Mouse (Mus musculus) hindbrain, embryonic 16.5 days (tissue): Measurements from ENCODE around the gene Vax1. TPM values are rescaled to one million over a fixed set of nuclear protein-coding genes. Genes with fewer than 3 reads are reported as not detected.

ENCODE experiments used
- ATAC-seq: fragments of 200-750 bp; cut with Nextera tagmentation; 2 replicates; pipeline ENCODE4 v1.8.0; 2017; ENCODE audit warnings: moderate TSS enrichment, moderate library complexity
- H3K27ac ChIP-seq: fragments of 300-500 bp; sonication (generic); 2 replicates; pipeline ENCODE4 v1.5.1; 2014; ENCODE audit warnings: low read depth, mild to moderate bottlenecking, control low read depth, low read length, moderate library complexity
- H3K27me3 ChIP-seq: fragments of 300-500 bp; sonication (generic); replicated peaks from 2 replicates; pipeline ENCODE4 v1.6.1; 2014; ENCODE audit warnings: low read length; ENCODE audit not compliant: control insufficient read depth, insufficient read depth
- H3K36me3 ChIP-seq: fragments of 300-500 bp; sonication (generic); 2 replicates; pipeline ENCODE4 v1.6.1; 2014; ENCODE audit warnings: mild to moderate bottlenecking, low read length, moderate library complexity, mixed read lengths; ENCODE audit not compliant: control insufficient read depth, insufficient read depth
- H3K4me1 ChIP-seq: fragments of 300-500 bp; sonication (generic); 2 replicates; pipeline ENCODE4 v1.6.1; 2014; ENCODE audit warnings: low read depth, low read length; ENCODE audit not compliant: control insufficient read depth, insufficient read depth
- H3K4me2 ChIP-seq: fragments of 300-500 bp; sonication (generic); 2 replicates; pipeline ENCODE4 v1.6.1; 2014; ENCODE audit warnings: mild to moderate bottlenecking, low read length, control low read depth, moderate library complexity
- H3K4me3 ChIP-seq: fragments of 300-500 bp; sonication (generic); 2 replicates; pipeline ENCODE4 v1.5.1; 2014; ENCODE audit warnings: mild to moderate bottlenecking, low read length, control low read depth, moderate library complexity
- H3K9ac ChIP-seq: fragments of 300-500 bp; sonication (generic); 2 replicates; pipeline ENCODE4 v1.6.1; 2014; ENCODE audit warnings: low read depth, mild to moderate bottlenecking, control low read depth, low read length, moderate library complexity
- H3K9me3 ChIP-seq: fragments of 300-500 bp; sonication (generic); 2 replicates; pipeline ENCODE4 v1.6.1; 2014; ENCODE audit warnings: mild to moderate bottlenecking, low read length, moderate library complexity; ENCODE audit not compliant: control insufficient read depth
- WGBS: fragments of 180-500 bp; shearing (Covaris S2); extraction: QIAGEN DNeasy Blood & Tissue Kit; methylation state at CpG from one replicate; pipeline ENCODE4 v1.1.7; 2014; 5-methylcytosine and 5-hydroxymethylcytosine counted together
- polyA plus RNA-seq: library from polyadenylated mRNA; unstranded; fragments of >200 nt; fragmentation: Nextera tagmentation; extraction: Ambion mirVana; gene quantifications from 2 replicates; pipeline ENCODE4 v1.2.1, GENCODE M21; 2015

Vax1 gene
- polyA plus RNA-seq, 1 experiment from 2014 or later = not detected

DNA sequence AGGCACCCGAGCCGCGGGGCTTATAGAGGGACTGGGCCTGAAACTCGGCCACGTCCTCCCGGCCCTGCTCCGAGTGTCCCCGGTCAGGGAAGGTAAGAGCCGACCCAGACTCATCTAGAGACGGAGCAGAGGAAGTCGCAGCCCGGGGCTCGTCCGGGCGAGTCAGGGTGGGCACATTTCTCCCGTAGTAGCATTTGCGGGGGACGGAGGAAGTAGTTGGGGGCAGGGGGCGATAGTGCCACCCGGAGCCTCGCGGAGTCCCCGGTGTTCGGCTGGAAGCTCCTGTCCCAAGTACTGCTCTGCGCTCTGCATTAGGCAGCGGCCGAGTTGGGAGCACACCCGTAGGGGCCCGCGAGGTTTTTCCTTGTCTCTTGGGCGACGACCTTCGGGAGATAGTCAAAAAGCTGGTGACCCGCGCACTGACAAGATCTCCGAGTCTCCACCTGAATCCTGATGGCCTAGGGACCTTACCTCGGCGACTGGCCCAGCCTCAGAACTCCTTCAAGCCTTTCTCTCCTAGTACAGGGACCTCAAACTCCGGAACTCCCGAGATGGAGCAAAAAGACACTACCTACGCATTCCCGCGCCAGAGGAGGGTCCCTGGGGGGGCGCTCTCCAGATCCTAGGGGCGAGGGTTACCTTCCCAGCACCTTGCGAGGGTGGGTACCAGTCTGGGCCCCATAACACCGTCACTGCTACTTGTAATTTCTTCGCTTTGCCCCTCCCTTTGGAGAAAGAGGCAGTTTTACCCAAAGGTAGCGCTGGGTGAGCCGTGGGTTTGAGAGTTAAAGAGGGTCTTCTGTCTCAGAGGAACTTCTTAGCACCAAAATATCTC is 24.3 kb upstream of the Vax1 start:
- Histone ChIP-seq H3K4me2 (peak overlapping the region; percentile 39), H3K9ac (no peak overlapping the region), H3K27ac (no peak overlapping the region), H3K27me3 (peaks cover 68% of the 10 kb centered on the region), H3K4me3 (peak overlapping the region; percentile 16; the same call in 1 of the 2 replicates), H3K36me3 (no peaks in the 10 kb centered on the region), H3K9me3 (no peaks in the 10 kb centered on the region), H3K4me1 (peaks cover 4% of the 10 kb centered on the region)
- WGBS = under 1% methylated on average over 47 of the region's 50 CpGs
- no peak for ATAC-seq

DNA sequence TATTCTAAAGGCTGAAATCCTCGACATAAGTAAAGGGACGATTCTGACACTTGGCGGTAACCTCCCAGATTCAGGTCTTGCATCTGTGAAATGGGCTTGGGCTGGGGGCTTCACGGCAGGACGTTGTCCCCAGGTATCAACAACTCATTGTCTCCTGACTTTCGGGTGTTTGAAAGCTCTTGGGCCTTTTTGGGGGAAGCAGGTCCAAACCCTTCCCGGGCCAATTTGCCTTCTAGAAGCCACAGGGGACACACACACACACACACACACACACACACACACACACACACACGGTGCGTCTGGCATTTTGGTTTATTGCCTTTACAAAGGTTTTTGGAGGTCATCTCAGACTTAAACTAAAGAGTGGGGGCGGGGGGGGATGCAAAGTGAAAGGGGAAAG is 23.6 kb upstream of the Vax1 start:
- H3K4me3 ChIP-seq = no peak overlapping the region
- 2% methylated on average over 10 of the region's 10 CpGs for WGBS
- no peaks in the 10 kb centered on the region for H3K9me3 ChIP-seq
- no peak for ATAC-seq
- peaks cover 4% of the 10 kb centered on the region for H3K4me1 ChIP-seq
- no peak overlapping the region for H3K4me2 ChIP-seq
- H3K9ac ChIP-seq = no peak overlapping the region
- no peaks in the 10 kb centered on the region for H3K36me3 ChIP-seq
- H3K27me3 ChIP-seq = peaks cover 72% of the 10 kb centered on the region
- H3K27ac ChIP-seq = no peak overlapping the region

DNA sequence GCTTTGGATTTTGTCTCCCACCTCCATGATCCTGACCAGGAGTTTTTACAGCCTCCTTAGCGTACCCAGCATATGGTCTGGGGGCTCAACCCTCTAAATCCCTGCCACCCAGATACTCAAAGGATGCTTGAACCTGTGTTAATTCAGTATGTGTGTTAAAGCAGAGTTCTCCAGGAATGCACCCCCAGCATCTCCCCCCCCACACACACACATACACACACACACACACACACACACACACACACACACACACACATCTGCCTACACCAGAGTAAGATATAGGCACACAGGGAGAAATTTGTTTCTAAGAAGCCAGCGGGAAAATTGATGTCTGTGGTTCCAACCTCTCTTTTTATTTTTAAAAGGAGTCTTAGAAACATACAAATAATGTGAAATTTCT is 22.6 kb upstream of the Vax1 start:
- ATAC-seq = no peak
- H3K4me3 ChIP-seq = no peak overlapping the region
- no peaks in the 10 kb centered on the region for H3K36me3 ChIP-seq
- no peak overlapping the region for H3K4me2 ChIP-seq
- H3K9me3 ChIP-seq = no peaks in the 10 kb centered on the region
- 7% methylated on average over 2 of the region's 2 CpGs for WGBS
- H3K27ac ChIP-seq = no peak overlapping the region
- H3K9ac ChIP-seq = no peak overlapping the region
- peaks cover 73% of the 10 kb centered on the region for H3K27me3 ChIP-seq
- H3K4me1 ChIP-seq = peaks cover 4% of the 10 kb centered on the region

DNA sequence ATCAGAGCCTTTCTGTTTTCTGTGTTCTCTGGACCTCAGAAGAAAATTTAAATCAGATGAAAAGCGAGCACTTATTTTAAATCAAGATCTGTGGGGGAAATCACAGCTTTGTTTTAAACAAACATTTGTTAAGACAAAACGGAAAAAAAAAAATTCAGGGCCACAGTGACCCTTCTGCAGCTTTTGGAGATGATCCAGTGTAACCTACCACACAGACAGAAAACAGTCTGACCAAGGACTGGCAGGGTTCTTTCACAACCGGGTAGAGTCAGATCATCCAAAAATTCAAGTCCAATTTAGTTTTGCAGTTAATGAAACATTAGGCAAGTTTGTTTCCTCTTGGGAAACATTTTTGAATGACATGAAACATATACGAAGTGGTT is 21.3 kb upstream of the Vax1 start:
- no peak for ATAC-seq
- H3K27me3 ChIP-seq = peaks cover 69% of the 10 kb centered on the region
- H3K36me3 ChIP-seq = no peaks in the 10 kb centered on the region
- no peak overlapping the region for H3K4me2 ChIP-seq
- 8% methylated on average over 4 of the region's 4 CpGs for WGBS
- no peak overlapping the region for H3K27ac ChIP-seq
- H3K4me3 ChIP-seq = no peak overlapping the region
- H3K4me1 ChIP-seq = peaks cover 4% of the 10 kb centered on the region
- H3K9ac ChIP-seq = no peak overlapping the region
- no peaks in the 10 kb centered on the region for H3K9me3 ChIP-seq

DNA sequence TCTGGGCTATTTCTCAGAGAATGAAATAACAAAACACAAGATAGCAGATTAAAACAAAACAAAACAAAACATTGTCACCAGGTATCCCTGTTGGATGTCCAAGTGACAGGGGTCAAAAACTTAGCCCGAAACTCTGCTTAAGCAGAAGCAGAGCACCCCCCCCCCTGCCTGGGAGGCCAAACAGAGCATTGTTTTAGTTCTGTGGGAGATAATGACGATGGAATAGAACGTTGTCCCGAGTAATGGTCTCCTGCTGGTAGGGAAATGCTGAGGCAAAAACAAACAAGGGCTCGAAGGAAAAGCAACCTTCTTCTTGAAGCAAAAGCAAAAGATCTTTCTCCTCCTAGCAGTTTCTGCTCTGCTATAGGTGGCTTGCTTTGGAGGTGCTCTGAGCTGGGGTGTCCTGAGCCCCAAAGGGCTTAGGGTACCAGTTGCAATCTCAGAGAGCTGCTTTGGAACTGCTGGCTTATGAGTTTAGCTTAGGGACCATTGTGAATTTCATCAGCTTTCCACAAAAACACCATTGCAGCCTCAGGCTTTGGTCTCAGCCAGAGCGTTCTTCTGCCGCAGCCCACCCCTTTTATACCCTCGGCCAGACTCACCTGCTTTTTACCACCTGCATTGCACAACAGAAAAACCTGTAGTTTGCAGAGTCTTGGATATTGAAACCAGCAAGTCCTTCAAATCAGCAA is 20.7 kb upstream of the Vax1 start:
- H3K36me3 ChIP-seq = no peaks in the 10 kb centered on the region
- H3K9ac ChIP-seq = no peak overlapping the region
- no peaks in the 10 kb centered on the region for H3K9me3 ChIP-seq
- no peak overlapping the region for H3K27ac ChIP-seq
- peaks cover 69% of the 10 kb centered on the region for H3K27me3 ChIP-seq
- no peak overlapping the region for H3K4me3 ChIP-seq
- no peak overlapping the region for H3K4me2 ChIP-seq
- no peak for ATAC-seq
- WGBS = 3% methylated on average over 8 of the region's 8 CpGs
- peaks cover 4% of the 10 kb centered on the region for H3K4me1 ChIP-seq

DNA sequence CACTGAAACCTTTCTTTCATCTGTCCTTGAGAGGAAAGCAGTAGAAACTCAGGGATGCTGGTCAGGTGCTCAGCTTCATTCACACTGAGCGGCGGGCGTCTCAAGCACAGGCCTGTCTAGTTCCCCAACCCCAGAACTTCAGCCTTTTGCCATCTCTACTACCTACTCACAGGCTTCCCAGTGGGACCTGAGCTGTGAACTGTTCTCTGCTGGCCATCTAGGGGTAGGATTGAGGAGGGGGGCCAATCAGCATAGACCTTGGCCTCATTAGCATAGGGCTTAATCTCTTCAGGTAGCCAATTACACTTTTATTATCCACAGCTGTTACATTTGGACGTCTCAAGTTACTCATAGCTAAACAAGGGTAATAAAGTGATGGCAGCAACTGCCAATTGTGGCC is 19.1 kb upstream of the Vax1 start:
- no peak overlapping the region for H3K9ac ChIP-seq
- peaks cover 3% of the 10 kb centered on the region for H3K4me1 ChIP-seq
- no peaks in the 10 kb centered on the region for H3K9me3 ChIP-seq
- H3K36me3 ChIP-seq = no peaks in the 10 kb centered on the region
- no peak overlapping the region for H3K4me3 ChIP-seq
- ATAC-seq = no peak
- peaks cover 75% of the 10 kb centered on the region for H3K27me3 ChIP-seq
- 26% methylated on average over 4 of the region's 4 CpGs for WGBS
- H3K27ac ChIP-seq = no peak overlapping the region
- no peak overlapping the region for H3K4me2 ChIP-seq

DNA sequence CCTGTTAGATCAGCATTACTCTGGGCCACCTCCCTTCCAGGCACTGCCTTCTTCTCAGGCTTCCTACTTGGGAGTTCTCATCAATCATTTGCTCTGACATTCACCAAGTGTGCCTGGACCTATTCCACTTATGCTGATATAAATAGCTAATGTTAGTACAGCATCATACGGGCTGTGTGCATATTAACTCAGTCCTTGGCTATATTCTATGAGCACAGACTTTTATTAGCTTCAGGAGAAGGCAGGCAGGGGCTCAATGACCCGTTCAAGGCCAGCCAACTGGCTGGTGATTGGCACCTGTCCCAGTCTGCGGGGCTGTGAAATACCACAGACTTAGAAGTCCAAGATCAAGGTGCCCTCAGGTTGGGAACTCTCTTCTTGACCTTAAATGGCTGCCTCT is 14.1 kb upstream of the Vax1 start:
- 0 out of 2 replicates have a peak, but pooled peaks cover 2% of the 10 kb centered on the region for H3K9me3 ChIP-seq
- H3K9ac ChIP-seq = no peak overlapping the region
- H3K4me1 ChIP-seq = no peaks in the 10 kb centered on the region
- peaks cover 54% of the 10 kb centered on the region for H3K27me3 ChIP-seq
- no peak for ATAC-seq
- H3K36me3 ChIP-seq = no peaks in the 10 kb centered on the region
- H3K4me3 ChIP-seq = no peak overlapping the region
- no peak overlapping the region for H3K27ac ChIP-seq
- 39% methylated on average over 3 of the region's 3 CpGs for WGBS
- no peak overlapping the region for H3K4me2 ChIP-seq

DNA sequence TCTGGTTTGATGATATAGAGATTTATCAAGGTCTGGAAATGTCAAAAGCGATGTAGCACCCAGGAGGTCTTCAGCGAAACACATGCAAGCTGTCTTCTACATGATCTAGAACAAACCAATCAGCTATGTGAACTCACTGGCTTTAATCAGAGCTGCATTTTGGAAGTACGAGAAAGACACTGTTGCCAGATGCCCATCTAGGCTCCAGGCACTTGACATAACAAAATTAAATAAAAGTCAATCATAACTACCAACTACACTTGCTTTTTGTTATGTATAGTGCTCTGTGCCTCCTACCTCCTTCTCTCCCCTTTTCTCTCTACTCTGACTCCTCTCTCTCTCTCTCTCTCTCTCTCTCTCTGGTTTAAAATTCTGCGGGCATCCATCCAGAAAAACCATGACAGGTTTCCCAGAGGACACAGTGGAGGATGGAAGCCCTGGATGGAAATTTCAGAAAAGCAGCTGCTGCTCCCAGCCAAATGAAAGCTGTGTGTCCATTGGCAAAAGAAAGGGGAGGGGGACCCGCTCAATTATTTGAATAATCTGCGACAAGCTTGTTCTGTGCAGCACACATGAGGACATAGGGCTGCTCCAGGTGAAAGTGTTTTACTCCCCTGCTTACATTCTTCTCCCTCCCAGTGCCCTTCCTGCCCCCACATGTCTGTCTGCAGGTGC is 3.6 kb upstream of the Vax1 start:
- 11% methylated on average over 6 of the region's 6 CpGs for WGBS
- Histone ChIP-seq H3K36me3 (no peaks in the 10 kb centered on the region), H3K9me3 (no peaks in the 10 kb centered on the region), H3K27ac (no peak overlapping the region), H3K4me3 (no peak overlapping the region), H3K4me1 (peaks cover 10% of the 10 kb centered on the region), H3K4me2 (no peak overlapping the region), H3K27me3 (peaks cover 53% of the 10 kb centered on the region), H3K9ac (no peak overlapping the region)
- no peak for ATAC-seq

DNA sequence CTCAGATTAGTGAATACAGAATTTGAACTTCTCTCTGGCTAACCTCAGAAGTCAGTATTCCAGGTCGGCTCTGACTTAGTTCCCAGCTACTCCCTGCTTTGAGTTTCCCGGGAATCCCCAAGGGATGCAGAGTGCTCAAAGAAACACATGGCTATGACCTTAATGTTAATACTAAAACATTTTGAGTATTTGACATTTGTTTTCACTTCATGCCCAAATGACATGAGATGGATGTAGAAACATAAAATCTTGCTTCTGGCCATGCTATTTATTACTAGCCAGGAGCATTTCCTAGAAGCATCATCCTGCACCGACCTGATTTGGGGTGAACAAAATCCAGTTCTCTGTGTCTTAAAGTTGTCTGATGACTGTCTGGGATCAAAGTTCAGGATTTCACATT is 2.9 kb upstream of the Vax1 start:
- ATAC-seq = no peak
- H3K4me2 ChIP-seq = no peak overlapping the region
- under 1% methylated on average over 3 of the region's 3 CpGs for WGBS

More for the DNA sequence above, 2.9 kb upstream of the Vax1 start:
- no peaks in the 10 kb centered on the region for H3K36me3 ChIP-seq
- no peak overlapping the region for H3K9ac ChIP-seq
- H3K4me1 ChIP-seq = peaks cover 10% of the 10 kb centered on the region
- H3K27me3 ChIP-seq = peaks cover 54% of the 10 kb centered on the region
- no peaks in the 10 kb centered on the region for H3K9me3 ChIP-seq
- H3K27ac ChIP-seq = no peak overlapping the region
- no peak overlapping the region for H3K4me3 ChIP-seq
